25 mouse cellular contexts compared by ENCODE assay signal in the genomic region with DNA sequence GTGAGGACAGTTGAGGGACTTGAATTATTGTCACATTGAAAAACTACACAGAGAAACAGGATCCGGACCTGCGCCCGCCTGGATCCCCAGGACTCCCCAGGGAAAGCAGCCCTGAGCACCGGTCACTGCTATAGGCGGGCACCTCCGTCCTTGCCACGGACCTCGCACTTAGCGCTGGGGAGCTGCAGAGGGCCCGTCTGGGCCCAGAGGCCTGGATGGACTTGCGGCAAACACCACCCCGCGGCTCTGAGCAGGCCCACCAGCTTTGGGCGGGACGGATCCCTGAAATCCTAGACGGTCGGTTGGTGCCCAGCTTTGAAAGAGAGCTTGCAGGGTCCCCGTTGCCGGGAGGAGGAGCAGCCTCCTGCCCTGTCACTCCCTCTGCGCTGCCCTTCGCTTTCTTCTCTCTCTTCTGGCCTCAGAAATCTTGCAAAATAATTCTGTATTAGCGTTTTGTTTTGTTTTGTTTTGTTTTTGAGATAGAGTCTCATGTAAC. TPM values are rescaled to one million over a fixed set of nuclear protein-coding genes. Genes with fewer than 3 reads are reported as not detected.
DNase-seq lines count a peak whose midpoint lies in the region; ATAC-seq lines count a peak whose summit lies in the region.
"Had no signal": no experiment of that assay in that cellular context is flagged by ENCODE, and none has a peak within 500 bp of the region (broad histone marks: within the 10 kb centered on the region; RNA-seq: fewer than 3 reads in every experiment).

No protein-coding gene starts in this region.

- no peak overlapping the region; the same call in 1 of the 2 replicates for H3K9ac ChIP-seq in heart, embryonic 13.5 days
- H3K9ac ChIP-seq in heart, embryonic 11.5 days (ENCODE audit: low read depth, low read length), result no peak overlapping the region
- peak overlapping the region; percentile 45; the same call in 1 of the 2 replicates for H3K9ac ChIP-seq in embryonic facial prominence, embryonic 14.5 days (ENCODE audit: low read depth, low read length)
- H3K9ac ChIP-seq in limb, embryonic 12.5 days (replicated peaks), result no peak overlapping the region; the same call in 1 of the 2 replicates
- H3K9ac ChIP-seq: forebrain, embryonic 12.5 days; heart, embryonic 15.5 days; limb, embryonic 13.5 days; liver, embryonic 12.5 days; stomach, embryonic 15.5 days had no signal

- no peak for DNase-seq in embryonic facial prominence, embryonic 14.5 days (ENCODE audit: low spot score)
- DNase-seq: cerebellum, adult 2 months; cerebellum, postnatal 25 days; gastrocnemius, adult 2 months; kidney, adult 18-20 months; thymus, adult 18-20 months; thymus, postnatal 36 days had no signal

- peak overlapping the region; percentile 50; the same call in 1 of the 2 replicates for H3K4me2 ChIP-seq in heart, embryonic 13.5 days
- H3K4me2 ChIP-seq in heart, embryonic 11.5 days, result no peak overlapping the region
- no peak overlapping the region for H3K4me2 ChIP-seq in embryonic facial prominence, embryonic 14.5 days (ENCODE audit: low read depth, low read length)
- no peak overlapping the region for H3K4me2 ChIP-seq in limb, embryonic 12.5 days
- H3K4me2 ChIP-seq: forebrain, embryonic 12.5 days; limb, embryonic 13.5 days; midbrain, embryonic 13.5 days had no signal

- peaks cover 94% of the 10 kb centered on the region for H3K27me3 ChIP-seq in heart, embryonic 13.5 days (replicated peaks)
- peaks cover 87% of the 10 kb centered on the region for H3K27me3 ChIP-seq in heart, embryonic 11.5 days (ENCODE audit: control insufficient read depth, insufficient read depth, low read length)
- peaks cover 87% of the 10 kb centered on the region for H3K27me3 ChIP-seq in megakaryocyte, embryonic 14.5 days (replicated peaks)
- H3K27me3 ChIP-seq in embryonic facial prominence, embryonic 14.5 days (replicated peaks; ENCODE audit: control insufficient read depth, insufficient read depth, low read length), result peaks cover 86% of the 10 kb centered on the region
- peaks cover 98% of the 10 kb centered on the region for H3K27me3 ChIP-seq in limb, embryonic 12.5 days

- H3K27ac ChIP-seq in heart, embryonic 13.5 days (replicated peaks), result no peak overlapping the region
- no peak overlapping the region for H3K27ac ChIP-seq in heart, embryonic 11.5 days (ENCODE audit: low read depth, low read length)
- no peak overlapping the region for H3K27ac ChIP-seq in embryonic facial prominence, embryonic 14.5 days (replicated peaks; ENCODE audit: low read depth, low read length)
- H3K27ac ChIP-seq in limb, embryonic 12.5 days, result no peak overlapping the region
- H3K27ac ChIP-seq: forebrain, embryonic 12.5 days; gastrocnemius, adult 2 months; heart, embryonic 15.5 days; kidney, postnatal 0 days; limb, embryonic 13.5 days; liver, embryonic 12.5 days; midbrain, embryonic 13.5 days; stomach, embryonic 15.5 days had no signal

- H3K4me3 ChIP-seq in heart, embryonic 13.5 days, result peak overlapping the region; percentile 11; the same call in 1 of the 2 replicates
- H3K4me3 ChIP-seq in heart, embryonic 11.5 days (ENCODE audit: low read depth, low read length), result no peak overlapping the region
- peak overlapping the region; percentile 50 for H3K4me3 ChIP-seq in megakaryocyte, embryonic 14.5 days (replicated peaks)
- peak overlapping the region; percentile 10; the same call in 1 of the 2 replicates for H3K4me3 ChIP-seq in embryonic facial prominence, embryonic 14.5 days (ENCODE audit: low read depth, low read length)
- 0 out of 2 replicates have a peak overlapping the region, but pooled peaks have one; percentile 4 for H3K4me3 ChIP-seq in limb, embryonic 12.5 days (replicated peaks)
- H3K4me3 ChIP-seq: gastrocnemius, adult 2 months; limb, embryonic 13.5 days; liver, embryonic 12.5 days; midbrain, embryonic 13.5 days; stomach, embryonic 15.5 days had no signal

- WGBS in heart, embryonic 13.5 days, result 3% methylated on average over 22 of the region's 22 CpGs
- 1% methylated on average over 22 of the region's 22 CpGs for WGBS in heart, embryonic 11.5 days (ENCODE audit: insufficient replicate concordance)
- WGBS in embryonic facial prominence, embryonic 14.5 days, result under 1% methylated on average over 17 of the region's 22 CpGs
- WGBS in limb, embryonic 12.5 days, result under 1% methylated on average over 22 of the region's 22 CpGs

- no peaks in the 10 kb centered on the region for H3K9me3 ChIP-seq in heart, embryonic 13.5 days
- no peaks in the 10 kb centered on the region for H3K9me3 ChIP-seq in heart, embryonic 11.5 days (replicated peaks; ENCODE audit: control insufficient read depth, low read length)
- H3K9me3 ChIP-seq in megakaryocyte, embryonic 14.5 days, result no peaks in the 10 kb centered on the region
- no peaks in the 10 kb centered on the region for H3K9me3 ChIP-seq in embryonic facial prominence, embryonic 14.5 days (ENCODE audit: control insufficient read depth, low read length)
- no peaks in the 10 kb centered on the region for H3K9me3 ChIP-seq in limb, embryonic 12.5 days
- H3K9me3 ChIP-seq: forebrain, embryonic 12.5 days; heart, embryonic 15.5 days; limb, embryonic 13.5 days; liver, embryonic 12.5 days; midbrain, embryonic 13.5 days; stomach, embryonic 15.5 days had no signal

- ATAC-seq in heart, embryonic 13.5 days (ENCODE audit: extremely low read depth, insufficient number of reproducible peaks, low FRiP score, low TSS enrichment), result no peak
- ATAC-seq in heart, embryonic 11.5 days (replicated peaks; ENCODE audit: insufficient number of reproducible peaks, low FRiP score, low TSS enrichment), result no peak
- ATAC-seq in megakaryocyte, adult 5-6 weeks (ENCODE audit: poor library complexity, severe bottlenecking), result no peak
- no peak for ATAC-seq in embryonic facial prominence, embryonic 14.5 days (ENCODE audit: low read depth)
- no peak for ATAC-seq in limb, embryonic 12.5 days (ENCODE audit: insufficient number of reproducible peaks, insufficient read depth, low FRiP score, low TSS enrichment, low read depth)
- ATAC-seq in frontal cortex, adult (ENCODE audit: low TSS enrichment), result no peak
- ATAC-seq: liver, embryonic 12.5 days; midbrain, embryonic 13.5 days had no signal

- H3K4me1 ChIP-seq in heart, embryonic 13.5 days, result peaks cover 9% of the 10 kb centered on the region
- no peaks in the 10 kb centered on the region for H3K4me1 ChIP-seq in heart, embryonic 11.5 days (ENCODE audit: control insufficient read depth, insufficient read depth, low read length)
- H3K4me1 ChIP-seq in megakaryocyte, embryonic 14.5 days, result peaks cover 51% of the 10 kb centered on the region
- no peaks in the 10 kb centered on the region for H3K4me1 ChIP-seq in embryonic facial prominence, embryonic 14.5 days (ENCODE audit: control insufficient read depth, insufficient read depth, low read length)
- H3K4me1 ChIP-seq in limb, embryonic 12.5 days (replicated peaks), result peaks cover 6% of the 10 kb centered on the region; the same call in 1 of the 2 replicates
- H3K4me1 ChIP-seq: stomach, embryonic 15.5 days had no signal

- no peaks in the 10 kb centered on the region for H3K36me3 ChIP-seq in heart, embryonic 13.5 days
- no peaks in the 10 kb centered on the region for H3K36me3 ChIP-seq in heart, embryonic 11.5 days (ENCODE audit: control insufficient read depth, insufficient read depth, low read length)
- H3K36me3 ChIP-seq in megakaryocyte, embryonic 14.5 days (replicated peaks; ENCODE audit: low read length), result no peaks in the 10 kb centered on the region
- H3K36me3 ChIP-seq in embryonic facial prominence, embryonic 14.5 days (ENCODE audit: control insufficient read depth, insufficient read depth, low read length), result no peaks in the 10 kb centered on the region
- no peaks in the 10 kb centered on the region for H3K36me3 ChIP-seq in limb, embryonic 12.5 days
- H3K36me3 ChIP-seq: forebrain, embryonic 12.5 days; heart, embryonic 15.5 days; limb, embryonic 13.5 days; liver, embryonic 12.5 days; midbrain, embryonic 13.5 days; stomach, embryonic 15.5 days had no signal

RNA-seq across cellular contexts. Expression of a gene that starts 8.2 kb away (rescaled TPM):
- polyA plus RNA-seq in heart, embryonic 13.5 days (2015; fragmentation: Nextera tagmentation; extraction: Ambion mirVana), result not detected in 2 replicates
- polyA plus RNA-seq in heart, embryonic 11.5 days (2014; fragmentation: Nextera tagmentation; extraction: Ambion mirVana), result 0.04 TPM in 1 of 2 replicates, not detected in the other
- polyA plus RNA-seq in megakaryocyte, embryonic 14.5 days (2012; ENCODE audit: insufficient read depth, low replicate concordance), result not detected in 2 replicates
- not detected in 2 replicates for total RNA-seq in megakaryocyte, adult 5-6 weeks (2015)
- total RNA-seq in megakaryocyte, adult 5-6 weeks (2017), result not detected in 2 replicates
- polyA plus RNA-seq in embryonic facial prominence, embryonic 14.5 days (2014; fragmentation: Nextera tagmentation; extraction: Ambion mirVana), result not detected in 2 replicates
- polyA plus RNA-seq in limb, embryonic 12.5 days (2016; fragmentation: Nextera tagmentation; extraction: Ambion mirVana), result not detected in 2 replicates
- total RNA-seq: adrenal gland, postnatal 10 days; gastrocnemius, adult 2 months; gastrocnemius, postnatal 4 days; neutrophil, adult 5-6 weeks had no signal
- polyA plus RNA-seq: C2C12; heart, embryonic 15.5 days; kidney, postnatal 0 days; limb, embryonic 13.5 days had no signal

RNA-seq across cellular contexts. Expression of a gene that starts 36.1 kb away (rescaled TPM):
- 0.11 and 0.13 TPM in 2 replicates for polyA plus RNA-seq in heart, embryonic 13.5 days (2015; fragmentation: Nextera tagmentation; extraction: Ambion mirVana)
- polyA plus RNA-seq in heart, embryonic 11.5 days (2014; fragmentation: Nextera tagmentation; extraction: Ambion mirVana), result 0.09 TPM in 1 of 2 replicates, not detected in the other
- polyA plus RNA-seq in megakaryocyte, embryonic 14.5 days (2012; ENCODE audit: insufficient read depth, low replicate concordance), result 0.49 TPM in 1 of 2 replicates, not detected in the other
- not detected in 2 replicates for total RNA-seq in megakaryocyte, adult 5-6 weeks (2015)
- not detected in 2 replicates for total RNA-seq in megakaryocyte, adult 5-6 weeks (2017)
- 0.13 and 0.24 TPM in 2 replicates for polyA plus RNA-seq in embryonic facial prominence, embryonic 14.5 days (2014; fragmentation: Nextera tagmentation; extraction: Ambion mirVana)
- polyA plus RNA-seq in limb, embryonic 12.5 days (2016; fragmentation: Nextera tagmentation; extraction: Ambion mirVana), result 0.29 and 0.50 TPM in 2 replicates
- total RNA-seq: gastrocnemius, adult 2 months; heart, postnatal 4 days had no signal

RNA-seq across cellular contexts. Expression of a gene that starts 58.5 kb away (rescaled TPM):
- 15.9 and 17.7 TPM in 2 replicates for polyA plus RNA-seq in heart, embryonic 13.5 days (2015; fragmentation: Nextera tagmentation; extraction: Ambion mirVana)
- polyA plus RNA-seq in heart, embryonic 11.5 days (2014; fragmentation: Nextera tagmentation; extraction: Ambion mirVana), result 18.0 and 18.1 TPM in 2 replicates
- 81.2 and 149 TPM in 2 replicates for polyA plus RNA-seq in megakaryocyte, embryonic 14.5 days (2012; ENCODE audit: insufficient read depth, low replicate concordance)
- total RNA-seq in megakaryocyte, adult 5-6 weeks (2015), result 35.9 and 41.5 TPM in 2 replicates
- 19.4 and 19.9 TPM in 2 replicates for total RNA-seq in megakaryocyte, adult 5-6 weeks (2017)
- 22.6 and 26.2 TPM in 2 replicates for polyA plus RNA-seq in embryonic facial prominence, embryonic 14.5 days (2014; fragmentation: Nextera tagmentation; extraction: Ambion mirVana)
- 33.4 and 34.1 TPM in 2 replicates for polyA plus RNA-seq in limb, embryonic 12.5 days (2016; fragmentation: Nextera tagmentation; extraction: Ambion mirVana)
